Mouse (Mus musculus) embryonic facial prominence, embryonic 11.5 days (tissue): ENCODE results near the gene Esd. TPM values are rescaled to one million over a fixed set of nuclear protein-coding genes. Genes with fewer than 3 reads are reported as not detected.

Experiments
- ATAC-seq: fragments of 200-750 bp; cut with Nextera tagmentation; replicated peaks from 2 replicates; pipeline ENCODE4 v1.8.0; 2017; ENCODE audit warnings: low read depth; ENCODE audit not compliant: insufficient number of reproducible peaks, low FRiP score, low TSS enrichment
- DNase-seq: peaks from one replicate; pipeline ENCODE4 v3.0.0-alpha.2; 2015; ENCODE audit warnings: low spot score
- H3K27ac ChIP-seq: fragments of 300-500 bp; sonication (generic); replicated peaks from 2 replicates; pipeline ENCODE4 v1.5.1; 2014; ENCODE audit warnings: mild to moderate bottlenecking, low read depth, low read length, control low read depth
- H3K27me3 ChIP-seq: fragments of 300-500 bp; sonication (generic); 2 replicates; pipeline ENCODE4 v1.6.1; 2014; ENCODE audit warnings: mild to moderate bottlenecking, low read length, moderate library complexity, mixed read lengths; ENCODE audit not compliant: control insufficient read depth, insufficient read depth
- H3K36me3 ChIP-seq: fragments of 300-500 bp; sonication (generic); replicated peaks from 2 replicates; pipeline ENCODE4 v1.6.1; 2014; ENCODE audit warnings: low read depth, mild to moderate bottlenecking, low read length, moderate library complexity, mixed read lengths; ENCODE audit not compliant: control insufficient read depth, insufficient read depth
- H3K4me1 ChIP-seq: fragments of 300-500 bp; sonication (generic); 2 replicates; pipeline ENCODE4 v1.6.1; 2014; ENCODE audit warnings: low read length, mixed read lengths; ENCODE audit not compliant: control insufficient read depth, insufficient read depth
- H3K4me2 ChIP-seq: fragments of 300-500 bp; sonication (generic); 2 replicates; pipeline ENCODE4 v1.6.1; 2014; ENCODE audit warnings: low read depth, mild to moderate bottlenecking, control low read depth, low read length, moderate library complexity
- H3K4me3 ChIP-seq: fragments of 300-500 bp; sonication (generic); 2 replicates; pipeline ENCODE4 v1.5.1; 2014; ENCODE audit warnings: low read depth, low read length, control low read depth
- H3K9ac ChIP-seq: fragments of 300-500 bp; sonication (generic); replicated peaks from 2 replicates; pipeline ENCODE4 v1.6.1; 2014; ENCODE audit warnings: mild to moderate bottlenecking, control low read depth, low read length
- H3K9me3 ChIP-seq: fragments of 300-500 bp; sonication (generic); replicated peaks from 2 replicates; pipeline ENCODE4 v1.6.1; 2016; ENCODE audit warnings: mild to moderate bottlenecking, low read length, inconsistent platforms, mixed read lengths; ENCODE audit not compliant: control insufficient read depth
- WGBS: fragments of 180-500 bp; shearing (Covaris S2); extraction: QIAGEN DNeasy Blood & Tissue Kit; methylation state at CpG from one replicate; pipeline ENCODE4 v1.1.7; 2014; 5-methylcytosine and 5-hydroxymethylcytosine counted together
- polyA plus RNA-seq: library from polyadenylated mRNA; unstranded; fragments of >200 nt; fragmentation: Nextera tagmentation; extraction: Ambion mirVana; gene quantifications from 2 replicates; pipeline ENCODE4 v1.2.1, GENCODE M21; 2014

Esd gene
- polyA plus RNA-seq = 392 and 412 TPM in 2 replicates

DNA sequence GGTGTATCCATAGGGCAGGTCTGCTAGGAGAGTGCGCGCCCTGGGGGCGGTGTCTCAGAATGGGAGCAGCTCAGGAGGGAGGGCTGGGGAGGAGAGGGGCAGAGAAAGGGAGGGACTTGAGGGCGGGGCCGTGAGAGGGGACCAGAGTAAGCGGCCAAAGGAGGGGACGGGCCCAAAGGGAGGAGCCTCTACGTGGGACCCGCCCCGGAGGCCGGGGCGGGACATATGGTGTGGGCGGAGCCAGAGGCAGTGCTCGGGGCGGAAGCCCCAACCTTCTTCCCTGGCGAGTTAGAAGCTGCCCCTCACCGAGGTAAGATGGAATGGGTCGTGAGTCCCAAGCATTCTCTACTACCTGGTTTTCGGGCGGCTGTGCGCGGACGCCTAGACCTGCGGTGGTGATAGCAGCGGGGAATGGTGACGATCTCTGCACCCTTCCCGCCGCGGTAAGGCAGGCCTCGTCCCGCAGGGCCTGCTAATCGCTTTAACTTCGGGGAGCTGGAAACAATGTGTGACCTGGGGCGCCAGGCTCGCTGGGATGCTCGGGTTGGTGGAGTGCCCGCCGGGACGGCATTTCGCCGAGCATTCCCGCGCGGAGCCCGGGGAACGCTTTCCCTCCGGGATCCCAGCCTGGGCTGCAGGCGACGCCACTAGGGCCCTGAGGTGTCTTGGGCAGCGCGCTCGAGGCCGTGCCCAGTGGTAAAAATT, at the start of gene Esd:
Gene Esd, plus strand, starts transcription at position 219 of the 705 bp plus-strand sequence.
- Histone ChIP-seq H3K9me3 (no peaks in the 10 kb centered on the region), H3K27me3 (no peaks in the 10 kb centered on the region), H3K27ac (peak within 1 kb of the TSS; percentile 75; the same call in 1 of the 2 replicates), H3K4me2 (peak within 1 kb of the TSS; percentile 81), H3K36me3 (no peaks in the 10 kb centered on the region), H3K4me3 (peak within 1 kb of the TSS; percentile 82), H3K9ac (peak within 1 kb of the TSS; percentile 84), H3K4me1 (no peaks in the 10 kb centered on the region)
- under 1% methylated on average over 53 of the region's 53 CpGs for WGBS
- peak; percentile 97 for DNase-seq
- ATAC-seq = peak; percentile 98

DNA sequence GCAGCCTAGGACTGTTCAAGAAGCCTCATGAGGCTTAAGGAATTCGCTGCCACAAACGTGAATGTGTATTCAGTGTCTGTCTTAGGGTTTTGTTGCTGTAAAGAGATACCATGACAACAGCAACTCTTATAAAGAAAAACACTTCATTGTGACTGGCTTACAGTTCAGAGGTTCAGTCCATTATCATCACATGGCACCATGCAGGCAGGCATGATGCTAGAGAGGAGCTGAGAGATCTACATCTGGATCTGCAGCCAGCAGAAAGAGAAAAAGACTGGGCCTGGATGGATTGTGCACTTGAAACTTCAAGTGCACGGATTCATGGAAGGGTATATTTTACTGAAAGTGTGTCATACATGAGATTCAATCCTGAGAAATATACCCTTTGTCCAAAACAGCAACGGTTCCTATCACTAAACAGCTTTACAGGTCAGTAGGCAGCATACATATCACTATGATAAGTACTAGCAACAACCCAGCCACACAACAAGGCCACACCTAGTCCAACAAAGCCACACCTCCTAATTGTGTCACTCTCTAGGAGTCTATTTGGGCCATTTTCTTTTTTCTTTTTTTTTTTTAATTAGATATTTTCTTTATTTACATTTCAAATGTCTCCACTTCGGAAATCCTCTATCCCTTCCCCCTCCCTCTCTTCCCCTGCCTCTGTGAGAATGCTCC, 47.7 kb upstream of the Esd start:
- no peaks in the 10 kb centered on the region for H3K27me3 ChIP-seq
- H3K9me3 ChIP-seq = no peaks in the 10 kb centered on the region
- ATAC-seq (no peak), DNase-seq (no peak)
- no peaks in the 10 kb centered on the region for H3K4me1 ChIP-seq
- H3K27ac ChIP-seq = no peak overlapping the region
- H3K4me3 ChIP-seq = no peak overlapping the region
- WGBS = 69% methylated on average over 5 of the region's 5 CpGs
- H3K9ac ChIP-seq = no peak overlapping the region
- no peaks in the 10 kb centered on the region for H3K36me3 ChIP-seq
- H3K4me2 ChIP-seq = no peak overlapping the region

DNA sequence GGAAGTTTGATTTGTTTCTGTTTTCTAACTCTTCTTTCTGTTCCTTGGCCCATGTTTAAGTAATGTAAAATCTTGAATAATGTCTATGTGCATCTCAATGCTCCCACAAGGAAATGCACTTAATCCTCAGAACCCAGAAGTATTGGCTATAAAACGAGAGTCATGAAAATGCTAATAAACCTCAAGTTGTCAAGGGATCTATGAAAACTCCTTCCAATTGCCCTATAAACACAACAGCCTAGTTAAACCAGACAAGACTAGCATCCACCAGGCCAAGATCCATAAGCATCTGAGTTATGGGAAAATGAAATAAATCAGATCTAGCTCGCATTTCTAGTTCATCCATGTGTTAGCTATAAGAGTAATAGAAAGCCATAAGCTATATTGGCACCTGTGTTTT, 40.1 kb upstream of the Esd start:
- no peaks in the 10 kb centered on the region for H3K27me3 ChIP-seq
- H3K4me1 ChIP-seq = no peaks in the 10 kb centered on the region
- 96% methylated on average over 2 of the region's 2 CpGs for WGBS
- no peak overlapping the region for H3K9ac ChIP-seq
- DNase-seq (no peak), ATAC-seq (no peak)
- no peaks in the 10 kb centered on the region for H3K36me3 ChIP-seq
- H3K9me3 ChIP-seq = no peaks in the 10 kb centered on the region
- no peak overlapping the region for H3K27ac ChIP-seq
- no peak overlapping the region for H3K4me2 ChIP-seq
- no peak overlapping the region for H3K4me3 ChIP-seq

DNA sequence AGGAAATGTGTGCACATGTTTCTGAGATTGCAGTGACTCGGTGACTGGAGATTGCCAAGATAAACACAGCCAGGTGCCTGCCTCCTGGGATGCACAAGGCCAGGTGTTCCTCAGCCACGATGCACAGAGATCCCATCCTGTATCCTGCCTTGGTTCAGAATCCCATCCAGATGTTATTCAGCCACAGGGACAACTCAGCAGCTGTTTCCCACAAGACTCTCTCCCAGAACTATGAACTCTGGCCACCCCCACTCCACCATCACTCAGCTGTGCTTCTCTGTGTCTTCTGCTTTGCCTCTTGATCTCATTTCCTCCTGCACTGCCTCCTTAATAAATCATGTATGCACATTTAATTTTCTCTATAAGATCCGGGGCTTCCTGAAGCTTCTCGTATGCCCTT, 35.3 kb upstream of the Esd start:
- ATAC-seq (no peak), DNase-seq (peak; percentile 47)
- Histone ChIP-seq H3K27me3 (no peaks in the 10 kb centered on the region), H3K36me3 (no peaks in the 10 kb centered on the region), H3K9me3 (no peaks in the 10 kb centered on the region), H3K4me2 (no peak overlapping the region), H3K9ac (no peak overlapping the region), H3K4me1 (no peaks in the 10 kb centered on the region), H3K4me3 (no peak overlapping the region), H3K27ac (no peak overlapping the region)
- 47% methylated on average over 4 of the region's 4 CpGs for WGBS

DNA sequence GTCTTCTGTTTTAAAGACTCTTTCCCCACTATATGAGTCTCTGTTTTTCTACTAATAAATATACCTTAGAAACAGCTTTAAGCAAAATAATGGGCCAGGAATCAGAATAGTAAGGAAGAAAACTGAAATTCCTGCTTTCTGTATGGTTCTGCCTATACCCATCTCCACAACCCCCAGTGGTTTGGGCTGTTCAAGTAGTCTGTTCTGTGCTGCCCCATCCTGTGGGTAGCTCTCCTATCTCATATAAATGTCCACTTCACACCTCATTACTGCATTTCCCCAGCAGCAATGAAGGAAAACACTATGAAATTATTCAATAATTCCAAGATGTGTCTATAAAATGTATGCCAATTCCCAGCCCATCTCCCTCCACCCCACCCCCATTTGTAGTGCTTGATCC, 34.7 kb upstream of the Esd start:
- H3K4me2 ChIP-seq = no peak overlapping the region
- no peak for DNase-seq
- no peaks in the 10 kb centered on the region for H3K4me1 ChIP-seq
- no peaks in the 10 kb centered on the region for H3K9me3 ChIP-seq
- H3K27me3 ChIP-seq = no peaks in the 10 kb centered on the region
- no peak overlapping the region for H3K4me3 ChIP-seq
- no peak overlapping the region for H3K9ac ChIP-seq
- H3K27ac ChIP-seq = no peak overlapping the region
- no peaks in the 10 kb centered on the region for H3K36me3 ChIP-seq
- no peak for ATAC-seq

DNA sequence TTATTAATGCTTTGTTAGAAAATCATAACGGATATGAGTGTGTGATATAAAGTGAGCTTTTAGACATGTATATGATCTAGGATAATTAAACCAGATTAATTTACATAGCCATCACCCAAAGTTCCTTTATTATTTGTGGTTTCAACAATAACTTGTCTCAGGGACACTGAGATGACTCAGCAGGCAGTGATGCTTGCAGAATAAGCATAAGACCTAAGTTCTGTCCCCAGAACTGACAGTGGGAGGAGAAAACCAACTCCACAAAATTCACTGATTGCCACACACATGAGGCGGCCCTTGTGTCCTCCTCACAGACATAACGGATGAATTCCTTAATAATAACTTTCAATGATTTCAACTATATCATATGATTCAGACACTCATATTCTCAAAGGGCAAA, 32.9 kb upstream of the Esd start:
- Histone ChIP-seq H3K36me3 (no peaks in the 10 kb centered on the region), H3K27ac (no peak overlapping the region), H3K9me3 (no peaks in the 10 kb centered on the region), H3K4me3 (no peak overlapping the region), H3K9ac (no peak overlapping the region), H3K27me3 (no peaks in the 10 kb centered on the region), H3K4me2 (no peak overlapping the region), H3K4me1 (no peaks in the 10 kb centered on the region)
- no peak for ATAC-seq
- WGBS = 82% methylated on average over 3 of the region's 3 CpGs
- DNase-seq = no peak

DNA sequence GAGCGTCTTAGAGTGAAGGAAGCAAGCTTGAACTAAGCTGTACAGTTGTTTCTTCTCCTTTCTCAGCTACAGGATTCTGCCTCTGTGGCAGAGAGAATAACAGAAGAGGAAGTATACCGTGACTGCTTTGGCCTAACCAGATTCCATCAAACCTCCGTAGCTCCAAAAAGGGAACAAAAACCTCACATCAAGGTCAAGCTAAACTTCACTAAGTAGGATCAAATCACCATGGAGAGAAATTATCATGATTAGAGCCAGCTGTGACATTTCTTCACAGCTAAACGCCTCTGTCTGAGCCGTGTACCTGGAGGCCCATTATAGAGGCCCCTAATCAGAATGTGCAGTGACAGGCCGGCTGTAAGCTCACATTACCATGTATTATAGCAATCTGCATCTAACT, 28.2 kb upstream of the Esd start:
- WGBS = 31% methylated on average over 6 of the region's 6 CpGs
- Histone ChIP-seq H3K4me2 (no peak overlapping the region), H3K9me3 (no peaks in the 10 kb centered on the region), H3K4me3 (no peak overlapping the region), H3K36me3 (no peaks in the 10 kb centered on the region), H3K9ac (no peak overlapping the region), H3K27me3 (no peaks in the 10 kb centered on the region), H3K4me1 (no peaks in the 10 kb centered on the region), H3K27ac (no peak overlapping the region)
- peak; percentile 73; the same call in 1 of the 2 replicates for ATAC-seq
- DNase-seq = peak; percentile 77

DNA sequence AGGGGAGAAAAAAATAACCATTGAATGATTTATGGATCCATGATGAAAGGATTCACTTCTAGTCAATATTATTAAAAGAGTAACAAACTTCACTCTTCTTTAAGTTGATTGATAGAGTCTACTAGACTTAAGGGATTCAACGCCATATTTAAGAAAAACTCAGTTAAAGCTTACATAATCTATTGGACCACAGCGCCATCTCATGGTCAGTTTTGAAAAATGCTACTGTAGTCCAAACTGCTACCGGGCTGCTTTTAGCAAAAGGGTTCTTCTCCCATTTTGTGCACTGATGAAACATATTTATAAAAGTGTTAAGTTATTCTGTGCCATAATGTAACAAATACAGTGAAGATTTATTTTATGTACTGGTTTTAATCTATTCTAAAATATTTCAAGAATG, 23.0 kb upstream of the Esd start:
- H3K4me1 ChIP-seq = no peaks in the 10 kb centered on the region
- H3K4me2 ChIP-seq = no peak overlapping the region
- no peaks in the 10 kb centered on the region for H3K27me3 ChIP-seq
- H3K27ac ChIP-seq = no peak overlapping the region
- no peak for ATAC-seq
- WGBS = 27% methylated on average over 3 of the region's 3 CpGs
- H3K9me3 ChIP-seq = no peaks in the 10 kb centered on the region
- no peaks in the 10 kb centered on the region for H3K36me3 ChIP-seq
- H3K4me3 ChIP-seq = no peak overlapping the region
- no peak overlapping the region for H3K9ac ChIP-seq
- DNase-seq = peak; percentile 78
